Mouse (Mus musculus) CH12.LX (cell line): Measurements from ENCODE around the gene Olfr147. TPM values are rescaled to one million over a fixed set of nuclear protein-coding genes. Genes with fewer than 3 reads are reported as not detected.
"Not testable (repeated sequence)": the region's sequence is repeated elsewhere in the genome, so short reads cannot be mapped to it uniquely, and the experiment has no call there.

Source experiments
- DNase-seq: peaks from one replicate; pipeline ENCODE4 v3.0.0-alpha.2; 2013; ENCODE audit errors: extremely low read depth
- H3K27ac ChIP-seq: 2 replicates; pipeline ENCODE4 v1.5.1; 2012; ENCODE audit warnings: low read depth, mild to moderate bottlenecking, control low read depth, moderate library complexity; ENCODE audit not compliant: insufficient read depth
- H3K27me3 ChIP-seq: replicated peaks from 2 replicates; pipeline ENCODE3; 2012; ENCODE audit warnings: inconsistent platforms
- H3K36me3 ChIP-seq, 2 experiments: replicated peaks in 1 of 2; 2 replicates each; pipeline versions ENCODE3 to v1.6.1; 2012; ENCODE audit warnings: inconsistent platforms in 1 of 2, low read length in 1 of 2, mild to moderate bottlenecking in 1 of 2, mixed read lengths in 1 of 2, moderate library complexity in 1 of 2; ENCODE audit not compliant: control insufficient read depth in 1 of 2, insufficient read depth in 1 of 2
- H3K4me1 ChIP-seq, 2 experiments: 2 replicates each; pipeline ENCODE4 v1.6.1; 2012; ENCODE audit warnings: inconsistent platforms in 1 of 2, moderate library complexity in 1 of 2; ENCODE audit not compliant: insufficient read depth in 2 of 2, control insufficient read depth in 1 of 2
- H3K4me2 ChIP-seq: 2 replicates; pipeline ENCODE4 v1.6.1; 2012; ENCODE audit warnings: low read depth, mild to moderate bottlenecking, control low read depth; ENCODE audit not compliant: poor library complexity, insufficient read depth, severe bottlenecking
- H3K4me3 ChIP-seq, 3 experiments: fragments of 150-350 bp in 1 of 3; sonication (generic) in 1 of 3; replicated peaks in 1 of 3; 2 replicates each; pipeline versions ENCODE3 to v1.5.1; 2011 to 2012; ENCODE audit warnings: low read depth in 2 of 3, low read length in 2 of 3, mild to moderate bottlenecking in 2 of 3, moderate library complexity in 2 of 3, control low read depth in 1 of 3, improper control_type of control experiment in 1 of 3, inconsistent platforms in 1 of 3, mixed read lengths in 1 of 3; ENCODE audit not compliant: poor library complexity in 1 of 3
- H3K79me2 ChIP-seq: replicated peaks from 2 replicates; pipeline ENCODE4 v1.6.1; 2012; ENCODE audit warnings: mild to moderate bottlenecking, moderate library complexity; ENCODE audit not compliant: control insufficient read depth, poor library complexity, insufficient read depth, severe bottlenecking; ENCODE audit errors: extremely low read depth
- H3K9ac ChIP-seq: 2 replicates; pipeline ENCODE4 v1.6.1; 2012; ENCODE audit warnings: low read depth, mild to moderate bottlenecking, control low read depth, moderate library complexity; ENCODE audit not compliant: insufficient read depth
- H3K9me3 ChIP-seq: replicated peaks from 2 replicates; pipeline ENCODE3; 2012; ENCODE audit warnings: low read length, inconsistent platforms, mixed read lengths
- CHD1 ChIP-seq: IDR thresholded peaks from 2 replicates; pipeline ENCODE4 v1.6.1; 2012; ENCODE audit warnings: low read depth, low read length, improper control_type of control experiment, inconsistent platforms
- EP300 ChIP-seq: IDR thresholded peaks from 2 replicates; pipeline ENCODE4 v1.6.1; 2011; ENCODE audit warnings: low read length, improper control_type of control experiment
- ETS1 ChIP-seq: conservative IDR thresholded peaks from 2 replicates; pipeline ENCODE4 v1.6.1; 2012; ENCODE audit warnings: low read depth, mild to moderate bottlenecking, inconsistent platforms, low read length, improper control_type of control experiment, moderate library complexity
- JUND ChIP-seq: conservative IDR thresholded peaks from 2 replicates; pipeline ENCODE4 v1.6.1; 2011; ENCODE audit warnings: low read depth, low read length, improper control_type of control experiment
- MAX ChIP-seq: IDR thresholded peaks from 2 replicates; pipeline ENCODE4 v1.6.1; 2011; ENCODE audit warnings: low read length, improper control_type of control experiment
- MAZ ChIP-seq: IDR thresholded peaks from 2 replicates; pipeline ENCODE4 v1.6.1; 2012; ENCODE audit warnings: low read depth, mild to moderate bottlenecking, inconsistent platforms, low read length, improper control_type of control experiment, moderate library complexity
- MYC ChIP-seq: IDR thresholded peaks from 2 replicates; pipeline ENCODE4 v1.6.1; 2011; ENCODE audit warnings: low read depth, mild to moderate bottlenecking, improper control_type of control experiment, low read length
- PAX5 ChIP-seq: IDR thresholded peaks from 2 replicates; pipeline ENCODE4 v1.6.1; 2012; ENCODE audit warnings: low read length, inconsistent platforms, mixed read lengths
- POLR2A ChIP-seq: IDR thresholded peaks from 2 replicates; pipeline ENCODE4 v1.6.1; 2011; ENCODE audit warnings: low read depth, mild to moderate bottlenecking, improper control_type of control experiment, low read length
- RAD21 ChIP-seq: IDR thresholded peaks from 2 replicates; pipeline ENCODE4 v1.6.1; 2011; ENCODE audit warnings: low read depth, mild to moderate bottlenecking, low read length, improper control_type of control experiment, moderate library complexity
- TCF12 ChIP-seq: IDR thresholded peaks from 2 replicates; pipeline ENCODE4 v1.6.1; 2014; ENCODE audit warnings: low read depth, mild to moderate bottlenecking, inconsistent platforms, low read length, improper control_type of control experiment
- UBTF ChIP-seq: IDR thresholded peaks from 2 replicates; pipeline ENCODE4 v1.6.1; 2012; ENCODE audit warnings: low read depth, mild to moderate bottlenecking, inconsistent platforms, low read length, improper control_type of control experiment, moderate library complexity
- ZNF384 ChIP-seq: IDR thresholded peaks from 2 replicates; pipeline ENCODE4 v1.6.1; 2012; ENCODE audit warnings: low read depth, low read length, improper control_type of control experiment, inconsistent platforms
- dilution Hi-C: fragments of 300-500 bp; cut with MboI; formaldehyde crosslinking; loops from 2 replicates; pipeline ENCODE4 v1.14.3; 2020; ENCODE audit warnings: low sequenced_read_pairs; ENCODE audit not compliant: extremely low pct_unique_long_range_greater_than_20kb, extremely low pct_ligation_motif_present
- in situ Hi-C: fragments of 300-500 bp; cut with MboI; formaldehyde crosslinking; loops from 3 replicates; pipeline ENCODE4 v1.14.3; 2019; ENCODE audit warnings: low sequenced_read_pairs, low pct_ligation_motif_present, low pct_unique_long_range_greater_than_20kb, mixed read lengths
- polyA plus RNA-seq: library from polyadenylated mRNA; unstranded; fragments of >175 nt; gene quantifications from 2 replicates; pipeline ENCODE4 v1.2.1, GENCODE M21; 2012; ENCODE audit warnings: low read depth; ENCODE audit not compliant: insufficient read length
- total RNA-seq, 2 experiments: library from RNA; depleted of rRNA; stranded (reverse); fragments of 300-350 nt in 1 of 2; fragments of >200 nt in 1 of 2; gene quantifications; 2 replicates each; pipeline ENCODE4 v1.2.3; 2012 to 2014

Olfr147 gene
- total RNA-seq (2012; rRNA removed) (not detected in 2 replicates), total RNA-seq (2014; rRNA removed) (not detected in 2 replicates), polyA plus RNA-seq (not detected in 2 replicates)

DNA sequence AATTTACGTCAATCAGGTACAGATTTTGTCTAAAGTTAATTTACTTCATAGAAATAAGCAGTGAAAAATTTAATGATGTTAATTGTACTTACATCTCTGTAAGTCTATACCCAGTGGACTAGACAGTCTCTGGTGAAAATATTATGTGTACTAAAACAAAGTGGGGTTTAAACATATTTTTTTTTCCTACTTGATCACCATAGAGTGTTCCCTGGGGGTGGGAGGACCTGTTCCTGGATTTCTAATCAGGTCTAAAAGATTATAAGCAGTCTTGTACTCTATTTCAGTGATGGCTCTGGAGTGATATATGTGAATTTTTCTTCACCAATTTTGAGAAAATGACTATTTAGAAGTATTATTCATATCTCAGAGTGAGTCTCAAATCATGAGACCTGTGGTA lies at the start of gene Olfr147:
Olfr147 (plus strand) TSS at position 301 of the 400 bp plus-strand sequence.
- DNase-seq, result no peak
- Histone ChIP-seq H3K27me3 (no peaks in the 10 kb centered on the region), H3K27ac (no peak within 1 kb of the TSS), H3K9me3 (no peaks in the 10 kb centered on the region), H3K36me3 (no peaks in the 10 kb centered on the region), H3K4me1 (no peaks in the 10 kb centered on the region), H3K4me3 (no peak within 1 kb of the TSS), H3K9ac (no peak within 1 kb of the TSS), H3K4me2 (no peak within 1 kb of the TSS), H3K79me2 (no peaks in the 10 kb centered on the region)
- in situ Hi-C loops (no loop called here), dilution Hi-C loops (no loop called here)
- no peak for TF ChIP-seq MAZ

DNA sequence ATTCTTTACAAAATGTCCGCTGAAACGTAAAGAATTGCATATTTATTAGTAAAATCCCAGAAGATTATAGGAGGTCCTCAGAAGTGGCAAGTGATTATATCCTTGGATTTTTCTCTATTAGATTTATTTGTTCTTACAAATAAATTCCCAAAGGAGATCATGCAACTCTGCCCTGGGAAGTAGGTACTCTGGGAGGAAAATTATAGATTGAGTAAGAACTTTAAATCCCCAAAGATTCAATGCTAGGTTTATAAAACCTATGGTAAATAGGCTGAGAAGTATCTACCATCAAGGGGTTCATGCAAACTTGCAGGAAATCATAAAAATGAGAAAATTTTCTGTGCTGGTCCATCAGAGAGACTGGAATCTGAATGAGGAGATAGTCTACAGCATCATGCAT lies 34.9 kb upstream of the Olfr147 start, which contains the start of gene Olfr250:
Olfr250 (plus strand) TSS at position 301 of the 400 bp plus-strand sequence.
- dilution Hi-C loops, result no loop called here

DNA sequence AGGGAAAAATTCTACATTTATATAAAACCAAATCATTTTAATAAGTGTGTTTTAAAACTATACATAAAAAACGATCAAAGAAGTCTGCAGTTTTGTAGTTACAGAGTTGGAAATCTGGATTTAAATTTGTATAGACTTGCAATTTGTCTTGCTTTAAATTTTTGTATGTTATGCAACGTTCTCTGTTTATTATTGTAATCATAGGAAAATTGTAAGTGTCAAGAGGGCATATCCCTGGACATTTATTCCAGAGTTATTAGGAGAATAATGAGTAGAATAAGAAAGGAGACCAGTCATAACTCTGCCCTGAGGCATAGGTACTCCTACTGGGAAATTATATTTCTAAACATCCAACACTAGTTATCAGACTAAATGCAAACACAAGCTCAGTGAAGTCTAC lies 24.7 kb upstream of the Olfr147 start, which contains the start of gene Olfr251:
Olfr251 (plus strand) TSS at position 301 of the 400 bp plus-strand sequence.
- Histone ChIP-seq H3K36me3 (no peaks in the 10 kb centered on the region), H3K27me3 (no peaks in the 10 kb centered on the region), H3K9me3 (no peaks in the 10 kb centered on the region), H3K4me2 (no peak within 1 kb of the TSS), H3K27ac (no peak within 1 kb of the TSS), H3K9ac (no peak within 1 kb of the TSS), H3K4me3 (no peak within 1 kb of the TSS), H3K79me2 (no peaks in the 10 kb centered on the region), H3K4me1 (no peaks in the 10 kb centered on the region)
- dilution Hi-C loops, result no loop called here
- in situ Hi-C loops, result no loop called here
- TF ChIP-seq MAZ (no peak), ETS1 (no peak), JUND (no peak), RAD21 (no peak), MAX (no peak), ZNF384 (no peak)
- DNase-seq, result no peak

More for the DNA sequence above, 34.9 kb upstream of the Olfr147 start, which contains the start of gene Olfr250:
- H3K4me1 ChIP-seq, result no peaks in the 10 kb centered on the region
- no peak within 1 kb of the TSS for H3K4me2 ChIP-seq
- H3K27ac ChIP-seq, result no peak within 1 kb of the TSS
- no peak for DNase-seq
- no peaks in the 10 kb centered on the region for H3K36me3 ChIP-seq
- TF ChIP-seq TCF12 (no peak), EP300 (no peak), JUND (no peak), POLR2A (no peak), MAX (no peak), MAZ (no peak), ETS1 (no peak), PAX5 (no peak), ZNF384 (no peak), CHD1 (no peak), UBTF (no peak), MYC (no peak)
- no peaks in the 10 kb centered on the region for H3K79me2 ChIP-seq
- no peak within 1 kb of the TSS for H3K9ac ChIP-seq
- H3K9me3 ChIP-seq, result no peaks in the 10 kb centered on the region
- no peaks in the 10 kb centered on the region for H3K27me3 ChIP-seq
- in situ Hi-C loops, result no loop called here
- H3K4me3 ChIP-seq, result no peak within 1 kb of the TSS

DNA sequence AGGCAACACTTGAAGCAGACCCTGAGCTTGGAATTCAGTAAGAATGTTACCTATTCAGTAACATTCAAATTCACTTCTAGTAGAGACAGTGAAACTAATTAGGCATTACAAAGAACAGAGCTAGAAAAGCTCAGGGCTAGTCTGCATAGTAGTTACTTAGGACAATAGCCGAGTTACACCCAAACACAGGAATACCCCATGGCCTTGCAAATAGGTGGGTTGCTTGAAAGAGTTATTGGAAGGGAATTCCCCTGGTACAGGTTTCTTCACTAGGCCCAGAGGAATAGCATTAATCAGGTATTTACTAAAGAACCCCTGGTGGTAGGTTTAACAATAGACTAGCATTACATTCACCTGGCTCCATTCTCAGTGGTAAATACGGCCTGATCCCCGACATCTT lies 6.0 kb downstream of the Olfr147 start:
- H3K4me2 ChIP-seq, H3K27ac ChIP-seq, H3K79me2 ChIP-seq, DNase-seq, dilution Hi-C loops, H3K9me3 ChIP-seq, H3K4me1 ChIP-seq, in situ Hi-C loops, H3K27me3 ChIP-seq, H3K4me3 ChIP-seq, H3K36me3 ChIP-seq, H3K9ac ChIP-seq: not testable (repeated sequence)

DNA sequence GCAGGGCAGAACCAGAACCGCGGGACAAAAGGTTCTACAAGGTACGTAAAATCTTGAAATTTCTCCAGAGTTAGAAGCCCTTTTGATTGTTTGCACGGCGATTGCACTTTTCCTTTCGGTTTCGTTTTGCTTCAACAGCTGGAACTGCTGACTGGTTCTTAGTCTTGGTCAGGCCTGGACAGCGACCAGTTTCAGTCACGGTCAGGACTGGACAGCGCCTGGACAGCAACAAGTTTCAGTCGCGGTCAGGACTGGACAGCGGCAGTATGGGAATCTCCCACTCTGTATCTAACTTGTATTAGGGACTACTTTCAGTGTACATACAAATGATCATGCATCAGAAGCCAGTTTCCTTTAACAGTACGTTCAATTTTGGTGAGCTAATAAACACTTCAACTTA lies 12.0 kb downstream of the Olfr147 start:
- H3K9me3 ChIP-seq, in situ Hi-C loops, dilution Hi-C loops: not testable (repeated sequence)

More for the DNA sequence above, 12.0 kb downstream of the Olfr147 start:
- not testable (repeated sequence) for H3K4me2 ChIP-seq, H3K36me3 ChIP-seq, H3K4me3 ChIP-seq, H3K27ac ChIP-seq, H3K79me2 ChIP-seq, H3K4me1 ChIP-seq, H3K9ac ChIP-seq, H3K27me3 ChIP-seq, DNase-seq
